Comparison of ENCODE assay signal across 8 mouse cellular contexts in genomic region chr11:103111881-103112551, GRCm38 (mm10). TPM values are rescaled to one million over a fixed set of nuclear protein-coding genes. Genes with fewer than 3 reads are reported as not detected.
A peak's percentile ranks its signal among the peaks of the same experiment; 100 is the strongest.
DNase-seq lines count a peak whose midpoint lies in the region; ATAC-seq and TF ChIP-seq lines count a peak whose summit lies in the region.

No protein-coding gene starts in this region.

- H3K4me1 ChIP-seq in forebrain, postnatal 0 days (ENCODE audit: insufficient read depth): peaks cover 14% of the 10 kb centered on the region; the same call in 1 of the 2 replicates
- peaks cover 5% of the 10 kb centered on the region; the same call in 1 of the 2 replicates for H3K4me1 ChIP-seq in hindbrain, embryonic 11.5 days (replicated peaks; ENCODE audit: control insufficient read depth, insufficient read depth, low read length)
- H3K4me1 ChIP-seq in limb, embryonic 14.5 days (ENCODE audit: control insufficient read depth, insufficient read depth, low read length): peaks cover 21% of the 10 kb centered on the region
- peaks cover 14% of the 10 kb centered on the region; the same call in 1 of the 2 replicates for H3K4me1 ChIP-seq in midbrain, embryonic 16.5 days (ENCODE audit: control insufficient read depth, insufficient read depth, low read length)

- TF ChIP-seq CTCF in Patski (IDR thresholded peaks at IDR 0.05): no peak
- TF ChIP-seq CTCF in brain, embryonic 14.5 days (IDR thresholded peaks at IDR 0.05; ENCODE audit: borderline replicate concordance, extremely low read depth, insufficient read depth, insufficient read length): no peak
- no peak for TF ChIP-seq CTCF in forebrain, postnatal 0 days (IDR thresholded peaks at IDR 0.05; ENCODE audit: low read depth)

- POLR2A ChIA-PET in Patski (lab: Charles Lee): interaction anchor here (0.6 to 7.3 kb wide), 2 partner anchors 9 to 552 kb away, joined by 6 to 86 read pairs; partner anchors contain the start of genes Acbd4 and Plcd3

- no peak overlapping the region for H3K27ac ChIP-seq in forebrain, postnatal 0 days (ENCODE audit: low read depth, low read length)
- no peak overlapping the region for H3K27ac ChIP-seq in hindbrain, embryonic 11.5 days (ENCODE audit: low read depth, low read length)
- H3K27ac ChIP-seq in limb, embryonic 14.5 days (replicated peaks; ENCODE audit: low read depth, low read length): peak overlapping the region; percentile 67
- H3K27ac ChIP-seq in midbrain, embryonic 16.5 days (ENCODE audit: low read length): no peak overlapping the region

- no peaks in the 10 kb centered on the region for H3K9me3 ChIP-seq in forebrain, postnatal 0 days (ENCODE audit: low read length)
- no peaks in the 10 kb centered on the region for H3K9me3 ChIP-seq in hindbrain, embryonic 11.5 days (ENCODE audit: control insufficient read depth, low read length)
- H3K9me3 ChIP-seq in limb, embryonic 14.5 days (ENCODE audit: control insufficient read depth, low read length): no peaks in the 10 kb centered on the region
- no peaks in the 10 kb centered on the region for H3K9me3 ChIP-seq in midbrain, embryonic 16.5 days (replicated peaks; ENCODE audit: control insufficient read depth, low read length, poor library complexity, severe bottlenecking)

- H3K27me3 ChIP-seq in Patski: no peaks in the 10 kb centered on the region
- peaks cover 13% of the 10 kb centered on the region for H3K27me3 ChIP-seq in forebrain, postnatal 0 days (ENCODE audit: insufficient read depth, low read length)
- H3K27me3 ChIP-seq in hindbrain, embryonic 11.5 days (ENCODE audit: control insufficient read depth, insufficient read depth, low read length): peaks cover 23% of the 10 kb centered on the region
- H3K27me3 ChIP-seq in limb, embryonic 14.5 days (ENCODE audit: control insufficient read depth, insufficient read depth, low read length): no peaks in the 10 kb centered on the region
- H3K27me3 ChIP-seq in midbrain, embryonic 16.5 days (ENCODE audit: control insufficient read depth, insufficient read depth, low read depth, low read length): peaks cover 27% of the 10 kb centered on the region

- DNase-seq in Patski (ENCODE audit: low read depth, low spot score): no peak
- DNase-seq in brain, embryonic 14.5 days (ENCODE audit: low read depth): peak; percentile 49
- DNase-seq in forebrain, postnatal 0 days: no peak
- DNase-seq in hindbrain, embryonic 11.5 days (ENCODE audit: low spot score): peak; percentile 48
- peak; percentile 74 for DNase-seq in limb, embryonic 14.5 days (ENCODE audit: low spot score)
- no peak for DNase-seq in spleen, postnatal 10 days (ENCODE audit: low spot score in 2 of 2)

- peak; percentile 24 for ATAC-seq in Patski
- ATAC-seq in forebrain, postnatal 0 days: no peak
- no peak for ATAC-seq in hindbrain, embryonic 11.5 days (ENCODE audit: low FRiP score)
- 0 out of 2 replicates have a peak, but pooled peaks have one; percentile 10 for ATAC-seq in limb, embryonic 14.5 days (ENCODE audit: low FRiP score, low read depth)
- ATAC-seq in midbrain, embryonic 16.5 days: no peak
- ATAC-seq in inflammation-experienced regulatory T-cells, adult 6 months: no peak

- H3K9ac ChIP-seq in forebrain, postnatal 0 days: peak overlapping the region; percentile 26
- H3K9ac ChIP-seq in hindbrain, embryonic 11.5 days (ENCODE audit: low read depth, low read length): peak overlapping the region; percentile 46
- peak overlapping the region; percentile 63 for H3K9ac ChIP-seq in limb, embryonic 14.5 days (ENCODE audit: low read depth, low read length, severe bottlenecking)
- H3K9ac ChIP-seq in midbrain, embryonic 16.5 days (ENCODE audit: low read depth, low read length): peak overlapping the region; percentile 36; the same call in 1 of the 2 replicates

- CTCF ChIA-PET in Patski (lab: Charles Lee): interaction anchor here (1.3 to 1.7 kb wide), 3 partner anchors 9 to 47 kb away, joined by 4 to 7 read pairs (median 4); no protein-coding TSS in a partner anchor

- peak overlapping the region; percentile 46 for H3K4me2 ChIP-seq in forebrain, postnatal 0 days (ENCODE audit: low read depth)
- peak overlapping the region; percentile 41 for H3K4me2 ChIP-seq in hindbrain, embryonic 11.5 days (replicated peaks; ENCODE audit: low read depth, low read length)
- H3K4me2 ChIP-seq in limb, embryonic 14.5 days (replicated peaks; ENCODE audit: low read depth, low read length, severe bottlenecking): peak overlapping the region; percentile 86
- peak overlapping the region; percentile 49 for H3K4me2 ChIP-seq in midbrain, embryonic 16.5 days (ENCODE audit: low read length)

- in situ Hi-C loops in Patski (cut with MboI; ENCODE audit: low pct_unique_long_range_greater_than_20kb): no loop called here

- no peak for TF ChIP-seq POLR2A in brain, embryonic 14.5 days (IDR thresholded peaks at IDR 0.05; ENCODE audit: borderline replicate concordance, extremely low read depth, insufficient read depth, insufficient read length, poor library complexity, severe bottlenecking)
- peak; percentile 19; the same call in 1 of the 2 replicates for TF ChIP-seq POLR2A in limb, embryonic 14.5 days (IDR thresholded peaks at IDR 0.05; ENCODE audit: borderline replicate concordance, extremely low read depth, insufficient read depth, insufficient read length)

- WGBS in forebrain, postnatal 0 days: 2% methylated on average over 28 of the region's 28 CpGs
- 1% methylated on average over 26 of the region's 28 CpGs for WGBS in hindbrain, embryonic 11.5 days
- WGBS in limb, embryonic 14.5 days: 1% methylated on average over 28 of the region's 28 CpGs
- whole genome bisulfite sequencing in midbrain, embryonic 16.5 days: under 1% methylated on average over 28 of the region's 28 CpGs

- H3K36me3 ChIP-seq in forebrain, postnatal 0 days (ENCODE audit: insufficient read depth): no peaks in the 10 kb centered on the region
- H3K36me3 ChIP-seq in hindbrain, embryonic 11.5 days (ENCODE audit: control insufficient read depth, insufficient read depth, low read length): no peaks in the 10 kb centered on the region
- H3K36me3 ChIP-seq in limb, embryonic 14.5 days (ENCODE audit: control insufficient read depth, insufficient read depth, low read length): no peaks in the 10 kb centered on the region
- no peaks in the 10 kb centered on the region for H3K36me3 ChIP-seq in midbrain, embryonic 16.5 days (ENCODE audit: control insufficient read depth, insufficient read depth, low read length)

- H3K4me3 ChIP-seq in forebrain, postnatal 0 days (ENCODE audit: low read depth, low read length): peak overlapping the region; percentile 21; the same call in 1 of the 2 replicates
- H3K4me3 ChIP-seq in hindbrain, embryonic 11.5 days (ENCODE audit: low read depth, low read length): peak overlapping the region; percentile 19; the same call in 1 of the 2 replicates
- H3K4me3 ChIP-seq in limb, embryonic 14.5 days (replicated peaks; ENCODE audit: low read length): peak overlapping the region; percentile 39
- H3K4me3 ChIP-seq in midbrain, embryonic 16.5 days (ENCODE audit: low read depth, low read length): peak overlapping the region; percentile 25

RNA-seq across cellular contexts. Expression of gene Hexim1, which starts 4.0 kb away (rescaled TPM):
- 47.5 TPM for polyA plus RNA-seq in Patski (2021)
- polyA plus RNA-seq in brain, embryonic 14.5 days (2012; rRNA removed): 14.4 and 18.9 TPM in 2 replicates
- 19.0 and 20.5 TPM in 2 replicates for total RNA-seq in forebrain, postnatal 0 days (2014; rRNA removed)
- polyA plus RNA-seq in forebrain, postnatal 0 days (2015; fragmentation: Nextera tagmentation; extraction: Ambion mirVana): 3.7 and 3.9 TPM in 2 replicates
- 4.1 and 5.4 TPM in 2 replicates for polyA plus RNA-seq in hindbrain, embryonic 11.5 days (2014; fragmentation: Nextera tagmentation; extraction: Ambion mirVana)
- polyA plus RNA-seq in limb, embryonic 14.5 days (2012; rRNA removed): 17.7 and 21.1 TPM in 2 replicates
- polyA plus RNA-seq in limb, embryonic 14.5 days (2014; fragmentation: Nextera tagmentation; extraction: Ambion mirVana): 7.5 and 8.4 TPM in 2 replicates
- 4.1 and 4.2 TPM in 2 replicates for polyA plus RNA-seq in midbrain, embryonic 16.5 days (2015; fragmentation: Nextera tagmentation; extraction: Ambion mirVana)
- polyA plus RNA-seq in inflammation-experienced regulatory T-cells, adult 6 months (2017; shearing (Covaris generic)): 1 to 10 TPM; 3.0 to 3.7 (median 3.5) TPM

RNA-seq across cellular contexts. Expression of gene Acbd4, which starts 10.5 kb away (rescaled TPM):
- polyA plus RNA-seq in Patski (2021): 100 TPM
- 4.5 and 4.6 TPM in 2 replicates for polyA plus RNA-seq in brain, embryonic 14.5 days (2012; rRNA removed)
- 27.2 and 28.5 TPM in 2 replicates for total RNA-seq in forebrain, postnatal 0 days (2014; rRNA removed)
- polyA plus RNA-seq in forebrain, postnatal 0 days (2015; fragmentation: Nextera tagmentation; extraction: Ambion mirVana): 20.1 and 27.1 TPM in 2 replicates
- 4.9 and 6.2 TPM in 2 replicates for polyA plus RNA-seq in hindbrain, embryonic 11.5 days (2014; fragmentation: Nextera tagmentation; extraction: Ambion mirVana)
- polyA plus RNA-seq in limb, embryonic 14.5 days (2012; rRNA removed): 11.2 and 14.2 TPM in 2 replicates
- polyA plus RNA-seq in limb, embryonic 14.5 days (2014; fragmentation: Nextera tagmentation; extraction: Ambion mirVana): 20.2 and 25.2 TPM in 2 replicates
- 11.6 and 13.0 TPM in 2 replicates for polyA plus RNA-seq in midbrain, embryonic 16.5 days (2015; fragmentation: Nextera tagmentation; extraction: Ambion mirVana)
- 10 to 100 TPM; 21.5 to 28.5 (median 25.4) TPM for polyA plus RNA-seq in inflammation-experienced regulatory T-cells, adult 6 months (2017; shearing (Covaris generic))

RNA-seq across cellular contexts. Expression of gene Plcd3, which starts 10.6 kb away (rescaled TPM):
- 56.1 TPM for polyA plus RNA-seq in Patski (2021)
- polyA plus RNA-seq in brain, embryonic 14.5 days (2012; rRNA removed): 3.6 TPM in 2 replicates
- 8.5 and 8.8 TPM in 2 replicates for total RNA-seq in forebrain, postnatal 0 days (2014; rRNA removed)
- 3.6 TPM in 2 replicates for polyA plus RNA-seq in forebrain, postnatal 0 days (2015; fragmentation: Nextera tagmentation; extraction: Ambion mirVana)
- polyA plus RNA-seq in hindbrain, embryonic 11.5 days (2014; fragmentation: Nextera tagmentation; extraction: Ambion mirVana): 1.0 and 1.7 TPM in 2 replicates
- polyA plus RNA-seq in limb, embryonic 14.5 days (2012; rRNA removed): 10.3 and 13.2 TPM in 2 replicates
- polyA plus RNA-seq in limb, embryonic 14.5 days (2014; fragmentation: Nextera tagmentation; extraction: Ambion mirVana): 3.8 and 4.9 TPM in 2 replicates
- 2.8 and 3.6 TPM in 2 replicates for polyA plus RNA-seq in midbrain, embryonic 16.5 days (2015; fragmentation: Nextera tagmentation; extraction: Ambion mirVana)
- not detected for polyA plus RNA-seq in inflammation-experienced regulatory T-cells, adult 6 months (2017; shearing (Covaris generic))

RNA-seq across cellular contexts. Expression of gene Hexim2, which starts 20.2 kb away (rescaled TPM):
- polyA plus RNA-seq in Patski (2021): 20.6 TPM
- polyA plus RNA-seq in brain, embryonic 14.5 days (2012; rRNA removed): 12.5 and 18.7 TPM in 2 replicates
- 30.8 and 47.0 TPM in 2 replicates for total RNA-seq in forebrain, postnatal 0 days (2014; rRNA removed)
- polyA plus RNA-seq in forebrain, postnatal 0 days (2015; fragmentation: Nextera tagmentation; extraction: Ambion mirVana): 16.5 and 27.9 TPM in 2 replicates
- polyA plus RNA-seq in hindbrain, embryonic 11.5 days (2014; fragmentation: Nextera tagmentation; extraction: Ambion mirVana): 5.2 and 7.3 TPM in 2 replicates
- 9.4 and 10.8 TPM in 2 replicates for polyA plus RNA-seq in limb, embryonic 14.5 days (2012; rRNA removed)
- 8.6 and 11.1 TPM in 2 replicates for polyA plus RNA-seq in limb, embryonic 14.5 days (2014; fragmentation: Nextera tagmentation; extraction: Ambion mirVana)
- 29.9 and 37.0 TPM in 2 replicates for polyA plus RNA-seq in midbrain, embryonic 16.5 days (2015; fragmentation: Nextera tagmentation; extraction: Ambion mirVana)
- polyA plus RNA-seq in inflammation-experienced regulatory T-cells, adult 6 months (2017; shearing (Covaris generic)): 1 to 10 TPM in 2 of 3 experiments, under 1 TPM in 1; 0.44 to 2.1 (median 2.0) TPM

RNA-seq across cellular contexts. Expression of gene Fmnl1, which starts 58.9 kb away (rescaled TPM):
- polyA plus RNA-seq in Patski (2021): 22.4 TPM
- 16.1 and 28.6 TPM in 2 replicates for polyA plus RNA-seq in brain, embryonic 14.5 days (2012; rRNA removed)
- total RNA-seq in forebrain, postnatal 0 days (2014; rRNA removed): 6.5 and 9.4 TPM in 2 replicates
- 4.8 and 7.1 TPM in 2 replicates for polyA plus RNA-seq in forebrain, postnatal 0 days (2015; fragmentation: Nextera tagmentation; extraction: Ambion mirVana)
- polyA plus RNA-seq in hindbrain, embryonic 11.5 days (2014; fragmentation: Nextera tagmentation; extraction: Ambion mirVana): 0.91 and 1.1 TPM in 2 replicates
- polyA plus RNA-seq in limb, embryonic 14.5 days (2012; rRNA removed): 3.7 and 3.8 TPM in 2 replicates
- 2.5 and 2.6 TPM in 2 replicates for polyA plus RNA-seq in limb, embryonic 14.5 days (2014; fragmentation: Nextera tagmentation; extraction: Ambion mirVana)
- polyA plus RNA-seq in midbrain, embryonic 16.5 days (2015; fragmentation: Nextera tagmentation; extraction: Ambion mirVana): 5.7 and 6.3 TPM in 2 replicates
- polyA plus RNA-seq in inflammation-experienced regulatory T-cells, adult 6 months (2017; shearing (Covaris generic)): 10 to 100 TPM; 52.9 to 64.4 (median 60.6) TPM

Comparison
In these comparisons a context has a peak if more than half of its experiments do, and no peak if none do; other contexts are left out.
1. ATAC-seq: peak in Patski (single experiment) and limb, embryonic 14.5 days (single experiment); none in forebrain, postnatal 0 days (single experiment), hindbrain, embryonic 11.5 days (single experiment), midbrain, embryonic 16.5 days (single experiment) and inflammation-experienced regulatory T-cells, adult 6 months (single experiment).
2. DNase-seq: peak in brain, embryonic 14.5 days (single experiment), hindbrain, embryonic 11.5 days (single experiment) and limb, embryonic 14.5 days (single experiment); none in Patski (single experiment), forebrain, postnatal 0 days (single experiment) and spleen, postnatal 10 days (0 of 2).
3. Peak in every context shown above with its lines, with median percentiles within 50 percentile points of each other: H3K4me2 ChIP-seq, H3K4me3 ChIP-seq and H3K9ac ChIP-seq.